Mouse (Mus musculus) T-helper 17 cell (primary cell): ENCODE data around the gene Atp2b2.

Experiments
- in situ Hi-C, 2 experiments: fragments of 300-600 bp; cut with MboI, MseI; formaldehyde crosslinking; loops; 1 replicate in 1 of 2; 2 replicates in 1 of 2; pipeline ENCODE4 v1.15.1; 2025; ENCODE audit warnings: high pct_unique_total_duplicates in 2 of 2

Atp2b2 gene

DNA sequence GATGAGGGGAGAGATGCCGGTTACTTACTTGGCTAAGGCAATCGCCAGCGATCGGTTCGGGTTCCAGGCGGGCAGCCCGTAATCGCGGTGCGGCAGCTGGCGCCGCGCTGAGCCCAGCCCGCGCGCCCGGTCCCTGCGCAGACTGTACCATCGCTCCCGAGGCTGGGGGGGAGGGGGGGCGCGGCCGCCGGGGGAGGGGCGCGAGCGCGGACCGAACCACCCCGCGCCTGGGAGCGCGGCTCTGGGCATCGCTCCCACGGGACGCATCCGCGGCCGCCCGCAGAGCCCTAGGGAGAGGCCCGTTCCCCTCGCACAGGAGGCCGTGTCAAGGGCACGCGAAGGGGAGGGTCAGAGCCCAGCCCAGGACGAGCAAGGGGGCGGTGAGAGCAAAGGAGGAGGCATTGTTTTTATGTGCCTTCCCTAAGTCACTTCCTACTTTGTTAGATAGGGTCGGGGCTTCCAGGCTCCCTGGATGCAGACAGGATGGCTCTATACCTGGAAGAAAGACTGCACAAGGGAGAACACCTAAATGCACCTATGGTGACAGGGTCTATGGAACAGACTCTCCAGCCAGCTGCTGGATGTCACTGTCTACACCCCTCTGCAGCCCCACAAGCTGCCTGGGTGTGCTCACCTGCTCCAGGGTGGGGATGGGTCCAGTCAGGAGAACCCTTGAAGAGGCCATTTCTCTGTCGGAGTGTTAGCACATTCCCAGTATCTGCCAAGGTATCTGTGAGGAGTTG is 151.0 kb downstream of the Atp2b2 start:
- in situ Hi-C loops = no loop called here

DNA sequence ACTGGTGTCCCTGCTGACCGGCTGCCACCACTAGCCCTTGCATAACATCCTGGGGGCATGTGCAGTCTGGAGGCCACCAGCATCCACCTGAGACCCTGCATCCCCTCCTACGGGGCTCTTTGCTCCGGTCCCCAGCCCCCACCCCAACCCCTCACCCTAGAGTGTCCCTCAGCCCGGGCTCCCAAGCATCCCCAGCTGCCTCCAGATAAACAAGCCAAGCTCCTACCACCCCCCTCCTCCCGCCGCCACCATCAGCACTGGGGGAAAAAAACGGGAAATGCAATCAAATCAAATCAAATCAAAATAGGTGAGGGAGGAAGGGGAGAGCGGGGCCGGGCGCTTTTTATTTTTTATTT is 151.6 kb downstream of the Atp2b2 start:
- in situ Hi-C loops = no loop called here

DNA sequence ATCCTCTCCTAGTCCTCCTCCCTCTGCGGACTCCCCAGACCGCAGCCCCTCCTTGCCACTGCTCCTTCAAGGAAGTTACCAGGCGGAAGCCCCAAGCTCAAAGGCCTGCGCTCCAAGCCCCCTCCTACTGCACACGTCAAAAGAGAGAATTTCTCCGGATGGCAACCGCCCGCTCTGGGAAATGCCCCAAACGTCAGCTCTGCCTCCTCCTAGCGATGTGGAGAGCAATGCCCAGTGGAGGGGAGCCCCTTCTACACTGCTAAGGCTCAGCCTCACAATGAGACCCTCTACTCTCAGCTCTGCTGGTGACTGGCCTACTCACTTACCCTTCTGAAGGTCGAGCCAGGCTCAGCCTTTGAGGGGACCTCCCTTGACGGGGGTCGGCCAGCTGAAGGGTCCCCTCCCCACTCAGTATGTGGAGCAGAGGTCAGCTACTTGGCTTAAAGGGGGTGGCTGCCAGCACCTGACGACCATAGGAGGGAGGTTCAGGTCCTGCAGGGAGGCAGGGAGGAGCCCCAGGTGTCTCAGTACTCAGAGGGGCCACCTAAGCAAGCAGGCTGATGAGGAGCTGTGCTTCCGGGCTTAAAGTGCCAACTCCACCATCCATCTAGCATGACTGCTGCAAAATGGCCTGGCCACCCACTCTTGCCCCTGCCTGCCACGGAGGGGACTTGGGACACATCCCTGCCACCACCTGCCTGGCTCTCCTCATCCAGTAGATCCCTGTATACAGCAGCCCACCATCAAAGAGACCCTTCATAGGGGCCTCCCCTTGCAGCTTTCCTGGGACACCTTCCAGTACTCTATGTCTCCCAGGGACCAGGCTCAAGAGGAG is 152.2 kb downstream of the Atp2b2 start:
- in situ Hi-C loops = no loop called here

DNA sequence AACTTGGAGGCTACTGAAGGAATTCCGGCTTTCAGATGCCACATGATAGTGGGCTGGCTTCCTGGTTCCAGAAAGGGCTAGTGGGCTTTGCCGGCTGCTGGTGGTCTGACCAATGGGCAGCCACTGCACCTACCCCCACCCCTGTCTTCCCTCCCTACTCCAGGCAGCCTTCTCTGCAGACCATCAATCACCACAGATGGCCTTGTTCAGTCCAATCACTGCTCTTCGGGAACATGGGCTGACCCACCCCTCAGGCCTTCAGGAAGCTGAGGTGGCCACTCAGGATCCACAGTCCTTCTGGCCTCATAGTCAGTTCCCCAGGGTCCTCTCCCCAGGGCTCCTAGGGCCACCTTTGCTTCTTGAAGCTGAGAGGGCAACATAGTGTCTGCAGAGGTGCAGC is 153.2 kb downstream of the Atp2b2 start:
- in situ Hi-C loops = no loop called here

DNA sequence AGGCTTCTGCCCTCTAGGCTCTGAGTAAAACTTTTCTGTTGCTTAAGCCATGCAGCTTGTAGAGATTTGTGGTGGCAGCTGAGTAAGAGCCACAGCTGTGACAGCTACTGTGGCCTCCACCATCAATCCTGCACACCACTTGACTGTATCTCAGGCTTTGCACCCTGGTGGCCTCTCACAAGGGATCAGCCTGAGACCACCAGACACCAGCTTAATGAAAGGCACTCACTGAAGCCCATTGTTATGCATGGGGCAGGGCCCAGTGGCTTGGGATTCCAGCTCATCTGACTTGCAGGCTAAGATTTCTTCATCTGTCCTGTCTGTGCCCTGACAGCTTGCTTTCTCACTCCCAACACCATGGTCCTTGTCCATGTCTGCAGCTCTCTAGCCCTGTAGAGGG is 155.5 kb downstream of the Atp2b2 start:
- in situ Hi-C loops = no loop called here

DNA sequence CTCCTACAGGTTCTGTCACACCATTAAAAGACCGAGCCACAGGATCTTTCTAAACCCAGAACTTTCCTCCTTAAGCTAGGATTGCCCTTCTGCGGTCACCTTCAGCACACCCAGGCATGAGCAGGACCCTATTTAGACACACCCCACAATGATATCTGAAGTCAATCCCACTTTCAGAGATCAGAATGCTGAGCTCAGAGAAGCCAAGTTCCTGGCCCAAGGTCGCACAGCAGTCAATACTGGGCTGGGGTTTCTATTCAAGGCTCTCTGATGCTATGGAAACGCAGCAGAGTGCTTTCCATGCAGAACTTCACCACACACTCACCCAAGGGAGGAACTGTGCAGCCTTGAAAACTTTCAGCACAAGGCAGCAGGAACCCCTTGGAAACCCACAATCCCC is 157.6 kb downstream of the Atp2b2 start:
- in situ Hi-C loops = no loop called here

- in situ Hi-C loops = no loop called here
These were observed 159.2 kb downstream of the Atp2b2 start for GRCm38 (mm10) chr6:113883225-113883624.

GRCm38 (mm10) chr6:113882396-113882795 is 160.0 kb downstream of the Atp2b2 start:
- in situ Hi-C loops = no loop called here

- in situ Hi-C loops = no loop called here
These were observed 160.7 kb downstream of the Atp2b2 start for GRCm38 (mm10) chr6:113881561-113882243.

GRCm38 (mm10) chr6:113879366-113879765 is 163.0 kb downstream of the Atp2b2 start:
- in situ Hi-C loops = loop anchor here in 1 of 2 experiments (10.0 kb wide), 1 partner anchor 1365 kb away; no protein-coding TSS in a partner anchor

GRCm38 (mm10) chr6:113878510-113879128 is 163.8 kb downstream of the Atp2b2 start:
- in situ Hi-C loops = loop anchor here in 1 of 2 experiments (10.0 kb wide), 1 partner anchor 1364 kb away; no protein-coding TSS in a partner anchor

- in situ Hi-C loops = loop anchor here in 1 of 2 experiments (10.0 kb wide), 1 partner anchor 1362 kb away; no protein-coding TSS in a partner anchor
These were observed 165.8 kb downstream of the Atp2b2 start for GRCm38 (mm10) chr6:113876585-113876984.

- in situ Hi-C loops = loop anchor here in 1 of 2 experiments (10.0 kb wide), 1 partner anchor 1360 kb away; no protein-coding TSS in a partner anchor
These were observed 167.2 kb downstream of the Atp2b2 start for GRCm38 (mm10) chr6:113875201-113875600.

DNA sequence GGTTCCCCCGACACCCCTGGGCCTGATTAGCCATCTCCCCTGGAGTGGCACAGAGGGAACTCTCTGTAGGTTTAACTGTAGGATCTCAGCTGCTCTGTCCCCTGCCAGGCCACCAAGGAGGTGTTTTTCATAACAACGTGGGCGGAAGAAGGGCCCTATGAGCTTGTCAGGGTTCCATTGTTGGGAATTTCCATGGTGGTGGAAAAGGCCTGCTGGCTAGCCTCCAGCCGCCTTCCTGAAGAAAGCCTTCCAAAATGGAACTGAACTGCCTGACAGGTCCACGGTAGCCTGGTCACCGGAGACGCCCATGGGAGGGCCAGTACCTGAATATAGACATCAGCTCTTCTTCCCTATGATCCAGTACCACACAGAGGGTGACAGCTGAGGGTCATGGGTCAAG is 169.8 kb downstream of the Atp2b2 start:
- in situ Hi-C loops = loop anchor here in 1 of 2 experiments (5.0 to 10.0 kb wide), 2 partner anchors 100 to 1358 kb away; no protein-coding TSS in a partner anchor

DNA sequence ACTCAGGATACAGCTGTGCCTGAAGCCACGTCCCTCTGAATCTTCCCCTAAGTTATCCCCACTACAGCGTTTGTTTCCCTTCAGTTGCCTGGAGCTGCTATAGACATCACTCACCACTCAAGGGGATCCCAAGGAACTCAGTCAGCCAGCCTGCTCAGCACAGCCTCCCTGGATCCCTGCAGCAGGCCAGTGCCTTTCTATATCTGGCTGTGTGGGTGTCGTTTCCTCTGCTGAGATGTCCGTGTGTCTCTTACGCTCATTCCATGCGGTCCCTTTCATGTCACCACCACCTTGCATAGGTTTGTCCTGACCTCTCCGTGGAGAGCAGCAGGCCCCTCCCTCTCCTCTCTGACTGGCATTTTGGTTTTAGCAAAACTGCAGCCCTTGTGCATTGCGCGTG is 171.6 kb downstream of the Atp2b2 start:
- in situ Hi-C loops = loop anchor here in 1 of 2 experiments (5.0 to 10.0 kb wide), 2 partner anchors 98 to 1356 kb away; no protein-coding TSS in a partner anchor

DNA sequence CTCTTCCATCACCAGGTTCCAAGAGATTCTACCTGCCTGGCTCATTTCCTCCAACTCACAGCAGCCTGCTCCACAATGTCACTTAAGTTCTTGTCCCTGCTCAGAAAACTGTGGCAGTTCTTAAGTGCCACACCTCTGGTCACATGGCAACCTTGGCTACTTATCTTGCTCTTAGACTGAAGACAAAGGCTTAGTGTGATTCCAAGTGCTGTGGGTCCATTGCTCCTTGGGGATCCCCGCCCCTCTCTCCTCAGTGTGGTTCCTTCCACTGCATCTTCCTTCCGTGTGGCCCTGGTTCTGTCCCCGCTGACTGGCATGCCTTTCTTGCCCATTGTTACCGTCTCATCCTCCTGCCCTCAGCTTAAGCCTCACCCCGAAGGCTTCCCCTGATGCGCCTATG is 173.9 kb downstream of the Atp2b2 start:
- in situ Hi-C loops = no loop called here

GRCm38 (mm10) chr6:113865699-113866098 is 176.7 kb downstream of the Atp2b2 start:
- in situ Hi-C loops = no loop called here

DNA sequence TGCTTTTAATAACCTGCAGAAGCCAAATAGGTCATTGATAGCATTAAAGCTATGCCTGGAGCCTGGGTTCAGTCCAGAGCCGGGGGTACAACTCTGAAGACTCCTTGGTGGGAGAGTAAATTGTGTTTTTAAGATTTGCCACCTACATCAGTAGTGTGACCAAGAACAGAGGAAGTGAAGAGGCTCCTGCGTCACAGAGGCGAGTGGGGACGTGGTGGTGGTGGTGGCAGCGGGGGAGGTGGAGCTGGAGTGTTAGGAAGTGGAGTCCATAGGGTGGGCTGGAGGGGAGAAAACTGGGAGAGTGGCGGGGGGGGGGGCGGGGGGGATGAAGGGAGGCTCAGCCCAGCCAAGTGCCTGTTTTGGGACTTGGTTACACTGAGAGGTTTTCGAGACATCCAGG is 177.6 kb downstream of the Atp2b2 start:
- in situ Hi-C loops = no loop called here

DNA sequence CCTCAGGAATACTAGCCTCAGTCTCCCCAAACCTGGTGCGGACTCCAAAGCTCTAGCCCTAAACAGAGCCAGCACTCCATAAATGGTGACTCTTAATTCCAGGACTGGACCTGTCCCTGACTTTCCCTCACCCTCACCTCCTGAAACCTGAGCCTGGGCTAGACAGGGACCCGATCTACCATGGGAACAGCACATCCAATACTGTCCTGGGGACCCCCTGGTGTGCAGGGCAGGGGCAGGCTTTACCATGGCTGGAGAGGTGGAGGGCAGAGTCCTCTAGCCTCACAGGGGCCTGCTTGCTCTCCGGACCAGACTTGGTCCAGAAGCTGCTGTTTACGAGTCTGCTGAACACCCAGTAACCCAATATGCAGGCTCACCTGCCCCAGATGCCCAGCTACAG is 179.5 kb downstream of the Atp2b2 start:
- in situ Hi-C loops = no loop called here

DNA sequence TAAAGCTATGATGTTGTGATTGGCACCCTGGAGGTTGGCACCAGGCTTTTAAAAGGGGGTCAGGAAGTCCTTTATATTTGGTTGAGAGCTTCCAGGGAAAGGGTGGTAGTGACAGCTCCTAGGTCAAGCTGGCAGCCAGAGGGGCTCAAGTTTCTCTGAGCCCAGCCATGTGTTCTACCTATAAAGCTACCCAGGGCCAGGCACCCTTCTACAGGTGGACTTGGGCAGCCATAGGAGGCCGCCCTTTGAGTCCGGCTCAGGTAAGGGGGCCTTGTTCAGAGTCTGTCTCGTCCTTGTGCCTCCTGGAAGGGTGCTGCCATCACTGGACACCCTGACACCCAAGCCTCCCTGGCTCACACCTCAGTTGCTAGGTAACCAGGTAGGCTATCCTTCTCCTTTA is 180.5 kb downstream of the Atp2b2 start:
- in situ Hi-C loops = no loop called here

- in situ Hi-C loops = no loop called here
These were observed 181.0 kb downstream of the Atp2b2 start for GRCm38 (mm10) chr6:113861375-113861770.
